Mouse (Mus musculus) urinary bladder, postnatal 14 days (tissue): Measurements from ENCODE around the gene Zbtb44.
"Not testable (repeated sequence)": the region's sequence is repeated elsewhere in the genome, so short reads cannot be mapped to it uniquely, and the experiment has no call there.

Experiments
- DNase-seq: peaks from one replicate; pipeline ENCODE4 v3.0.0; 2021; ENCODE audit warnings: low spot score

The Zbtb44 gene

DNA sequence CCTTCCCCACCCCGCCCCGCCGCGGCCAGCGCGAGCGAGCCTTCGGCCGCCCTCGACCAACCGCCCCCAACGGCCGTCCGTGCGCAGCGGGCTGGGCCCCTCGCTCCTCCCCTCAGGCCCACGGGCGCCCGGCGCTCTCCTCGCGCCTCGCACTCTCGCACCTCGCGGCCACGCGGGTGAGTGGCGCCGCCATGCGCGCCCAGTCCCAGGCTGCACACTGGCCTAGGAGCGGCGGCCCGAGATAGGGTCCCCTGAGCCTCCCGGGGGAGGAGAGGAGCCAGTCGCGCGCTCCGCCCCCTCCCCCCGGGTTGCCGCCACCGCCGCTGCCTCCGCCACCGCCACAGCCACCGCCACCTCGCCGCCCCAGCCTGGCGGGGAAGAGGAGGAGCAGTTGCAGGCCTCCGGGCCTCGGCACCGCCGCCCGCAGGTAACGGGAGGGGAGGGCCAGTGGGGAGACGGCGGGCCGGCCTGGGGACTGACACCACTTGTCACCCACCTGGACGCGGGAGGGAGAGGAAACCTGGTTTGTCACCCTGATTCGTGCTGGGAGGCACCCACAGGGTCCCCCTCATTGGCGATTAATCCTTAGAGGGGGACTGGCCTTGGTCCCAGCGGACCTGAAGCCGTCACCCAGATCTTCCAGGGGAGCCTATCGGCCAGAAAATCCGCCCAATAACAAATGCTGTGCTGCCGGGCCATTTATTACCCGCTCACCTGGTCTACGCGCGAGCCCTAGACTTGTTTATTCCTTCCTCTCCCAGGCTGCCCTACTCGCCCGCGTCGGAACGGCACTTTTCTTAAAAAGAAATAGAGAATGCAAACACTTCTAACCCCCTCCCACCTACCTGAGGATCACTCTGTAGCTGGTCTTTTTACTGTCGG is at the start of gene Zbtb44:
TSS of gene Zbtb44 (plus strand) at position 113 of the 882 bp plus-strand sequence.
- peak; percentile 67 for DNase-seq

DNA sequence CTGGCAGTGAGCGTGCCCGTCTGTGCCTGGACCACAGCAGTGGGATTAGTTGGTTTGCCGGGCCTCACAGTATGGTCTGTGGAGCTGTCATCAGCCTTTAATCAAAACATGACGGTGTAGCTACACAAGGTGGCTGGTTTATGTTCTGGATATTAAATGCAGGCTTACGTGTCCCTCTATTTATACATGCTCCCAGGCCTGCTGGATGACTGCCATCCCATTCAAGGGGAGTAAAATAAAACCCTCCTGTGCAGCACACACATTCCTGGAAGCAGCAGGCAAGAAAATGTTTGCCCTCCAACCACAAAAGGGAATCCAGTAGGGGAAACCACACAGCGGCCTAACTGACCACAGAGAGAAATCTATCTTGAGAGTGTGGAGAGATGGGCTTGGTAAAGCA is 44.7 kb upstream of the Zbtb44 start:
- DNase-seq = no peak

DNA sequence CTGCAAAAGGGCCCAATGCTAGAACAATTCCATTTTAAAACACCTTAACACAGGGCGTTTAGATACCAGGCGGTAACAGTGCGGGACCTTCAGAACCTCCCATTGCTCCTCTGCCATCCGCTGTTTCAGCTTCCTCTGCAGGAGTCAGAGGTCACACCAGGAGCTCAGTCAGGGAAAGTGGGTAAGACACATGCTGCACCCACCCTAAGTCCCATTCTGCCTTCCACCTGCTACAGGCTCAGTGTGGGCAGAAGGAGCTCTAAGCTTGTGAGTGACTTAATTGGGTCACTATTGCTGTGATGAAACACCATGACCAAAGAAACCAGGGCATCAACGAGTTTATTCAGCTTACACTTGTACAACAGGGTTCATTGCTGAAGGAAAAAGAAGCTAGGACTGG is 37.3 kb upstream of the Zbtb44 start:
- DNase-seq = no peak

DNA sequence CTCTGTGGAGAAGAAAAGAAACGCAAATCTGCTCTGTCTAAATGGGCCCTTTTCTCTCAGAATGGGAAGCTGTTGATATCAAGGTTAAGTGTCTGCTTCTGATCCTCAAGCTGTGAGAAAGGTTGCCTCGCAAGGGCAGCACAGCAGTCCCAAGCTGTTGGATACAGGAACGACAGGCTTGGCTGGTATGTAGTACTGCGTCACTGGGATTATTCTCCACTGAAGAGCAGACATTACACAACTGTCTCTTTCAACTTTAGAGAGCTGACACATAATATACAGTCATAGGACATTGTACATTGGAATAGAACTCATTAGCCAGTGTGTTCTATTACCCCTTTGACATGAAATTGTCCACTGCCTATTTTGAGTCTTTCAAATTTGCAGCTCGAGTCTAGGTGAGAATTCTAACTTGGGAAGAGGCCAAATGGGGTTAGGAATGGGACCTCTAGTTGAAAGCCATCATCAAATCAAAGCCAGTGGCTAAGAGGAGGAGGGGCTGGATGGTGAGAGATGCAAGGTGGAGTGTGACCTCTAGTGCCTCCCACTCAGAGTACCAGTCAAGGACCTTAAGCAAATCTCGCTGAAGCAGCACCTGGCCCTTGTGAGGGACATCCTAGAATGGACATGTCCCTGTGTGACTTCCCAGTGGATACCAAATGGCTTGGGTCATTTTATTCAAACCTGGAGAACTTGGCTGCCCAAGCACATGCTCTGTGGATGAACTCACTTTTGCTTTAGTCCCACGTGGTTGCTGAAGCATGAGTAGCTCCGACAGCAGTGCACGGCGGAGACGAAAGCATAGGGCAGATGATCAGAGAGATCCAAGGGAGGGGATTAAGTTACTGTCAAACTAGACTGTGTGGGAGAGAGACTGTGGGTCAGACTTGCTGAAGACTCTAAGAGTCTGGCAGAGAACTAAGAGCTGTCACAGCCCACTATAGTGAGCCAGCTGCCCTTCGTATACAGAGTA is 33.6 kb upstream of the Zbtb44 start:
- DNase-seq = peak; percentile 11

DNA sequence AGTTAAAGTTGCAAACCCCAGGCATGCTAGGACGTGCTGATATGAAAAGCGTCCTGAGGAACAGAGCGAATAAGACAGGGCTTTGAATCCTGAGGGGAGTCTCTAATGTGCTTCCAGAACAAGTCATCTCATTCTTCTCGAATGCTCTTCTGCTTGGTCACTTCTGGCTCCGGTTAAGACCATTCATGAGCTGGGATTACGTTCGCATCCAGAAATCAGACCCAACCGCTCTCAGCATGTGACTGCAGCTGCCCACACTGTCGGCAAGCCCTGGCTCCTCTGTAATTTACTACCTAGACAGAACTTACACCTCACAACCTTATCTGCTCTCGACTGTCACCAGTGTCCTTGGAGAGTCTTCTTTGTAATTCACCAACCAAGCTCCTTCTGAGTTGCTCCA is 29.8 kb upstream of the Zbtb44 start:
- no peak for DNase-seq

DNA sequence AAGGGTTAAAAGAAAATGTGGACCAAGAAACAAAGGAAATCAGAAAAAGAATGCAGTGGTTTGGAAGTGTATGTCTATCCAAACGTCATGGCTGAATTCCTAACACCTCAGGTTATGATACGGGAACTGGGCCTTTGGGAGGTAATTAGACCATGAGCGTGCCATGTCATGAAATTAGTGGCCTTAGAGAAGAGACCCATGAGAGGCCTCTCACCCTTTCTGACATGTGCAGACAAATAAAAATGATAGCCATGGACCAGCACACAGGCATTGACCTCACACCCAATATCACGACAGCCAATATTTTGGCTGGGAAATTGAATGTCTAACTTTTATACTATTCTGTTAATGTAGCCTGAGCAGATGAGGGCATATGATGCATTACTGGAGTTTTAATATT is 27.9 kb upstream of the Zbtb44 start:
- no peak for DNase-seq

DNA sequence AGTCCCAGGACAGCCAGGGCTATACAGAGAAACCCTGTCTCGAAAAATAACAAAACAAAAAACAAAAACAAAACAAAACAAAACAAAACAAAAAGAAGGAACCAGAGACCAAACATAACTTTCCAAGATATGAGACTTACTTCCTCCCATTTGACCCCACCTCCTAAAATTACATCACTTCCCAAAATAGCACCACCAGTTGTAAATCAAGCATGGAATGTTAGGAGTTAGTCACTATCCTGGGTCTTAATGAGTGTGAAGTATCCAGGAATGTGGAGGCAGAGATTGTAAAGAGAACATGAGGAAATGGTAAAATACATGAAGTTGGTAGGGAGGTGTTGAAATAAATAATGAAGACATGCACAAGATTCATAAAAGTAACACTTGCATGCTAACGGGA is 21.1 kb upstream of the Zbtb44 start:
- DNase-seq = no peak

DNA sequence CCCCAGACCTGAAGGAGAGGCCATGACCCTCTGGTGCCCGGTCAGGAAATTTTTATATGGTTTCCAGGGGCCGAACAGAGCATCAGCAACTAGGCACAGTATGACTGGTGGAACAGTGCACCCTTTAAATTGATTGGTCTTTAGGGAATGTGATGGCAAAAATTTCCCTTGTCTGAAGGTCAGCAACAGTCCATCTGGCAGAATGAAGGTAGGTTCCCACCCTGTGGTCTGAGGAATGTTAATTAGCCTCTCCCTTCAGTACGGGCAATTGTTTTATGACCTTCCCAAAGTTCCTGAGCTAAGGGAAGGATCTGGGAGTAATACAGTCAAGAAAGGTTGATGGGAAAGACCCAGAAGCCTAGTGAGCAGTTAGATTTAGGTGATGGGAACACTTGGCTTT is 20.4 kb upstream of the Zbtb44 start:
- DNase-seq = no peak

DNA sequence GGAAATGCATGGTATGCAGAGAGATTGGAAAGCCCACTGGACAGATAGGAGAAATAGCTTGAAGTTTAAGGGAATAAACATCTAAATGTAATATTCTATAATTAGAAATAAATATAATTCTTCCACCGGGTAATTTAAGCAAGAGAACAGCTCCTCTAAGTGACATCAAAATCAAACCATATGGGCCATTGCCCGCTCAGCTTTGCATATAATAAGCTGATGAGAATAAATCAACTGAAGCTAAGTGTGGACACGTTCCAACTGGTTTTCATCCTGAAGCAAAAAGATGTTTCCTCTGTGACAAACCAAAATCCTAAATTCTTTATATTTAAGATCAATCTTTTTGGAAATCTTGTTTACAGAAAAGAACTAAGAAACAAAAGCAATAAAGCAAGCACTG is 19.7 kb upstream of the Zbtb44 start:
- DNase-seq = no peak

DNA sequence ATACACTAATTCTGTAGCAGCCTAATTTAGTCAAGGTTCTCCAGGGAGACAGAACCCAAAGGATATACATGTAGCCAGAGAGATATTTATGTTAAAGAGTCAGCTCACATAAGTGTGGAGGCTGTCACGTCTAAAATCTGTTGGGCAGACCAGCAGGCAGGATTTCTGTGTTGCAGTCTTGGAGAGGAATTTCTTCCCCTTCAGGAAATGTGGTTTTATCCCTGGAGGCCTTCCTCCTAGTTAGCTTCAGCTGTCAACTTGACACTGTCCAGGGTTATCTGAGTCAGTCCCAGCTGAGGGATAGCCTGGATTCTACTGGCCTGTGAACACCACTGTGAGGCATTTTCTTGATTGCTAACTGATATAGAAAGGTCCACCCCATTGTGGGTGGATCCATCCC is 18.9 kb upstream of the Zbtb44 start:
- DNase-seq = no peak

DNA sequence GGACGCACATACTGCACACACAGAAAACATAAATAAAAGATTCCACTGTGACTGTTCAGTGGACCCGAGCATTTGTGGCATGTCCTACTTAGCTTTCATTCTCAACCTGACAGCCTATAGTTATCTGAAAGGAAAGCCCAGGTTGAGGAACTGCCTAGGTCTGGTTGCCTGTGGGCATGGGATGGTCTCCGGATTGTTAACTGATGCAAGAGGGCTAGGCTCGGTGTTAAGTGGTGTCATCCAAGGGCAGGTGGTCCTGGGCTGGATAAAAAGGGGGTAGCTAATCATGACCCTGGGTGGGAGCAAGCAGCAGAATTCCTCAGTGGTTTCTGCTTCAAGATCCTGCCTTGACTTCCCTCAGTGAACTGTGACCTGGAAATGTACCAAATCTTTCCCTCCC is 17.8 kb upstream of the Zbtb44 start:
- no peak for DNase-seq

DNA sequence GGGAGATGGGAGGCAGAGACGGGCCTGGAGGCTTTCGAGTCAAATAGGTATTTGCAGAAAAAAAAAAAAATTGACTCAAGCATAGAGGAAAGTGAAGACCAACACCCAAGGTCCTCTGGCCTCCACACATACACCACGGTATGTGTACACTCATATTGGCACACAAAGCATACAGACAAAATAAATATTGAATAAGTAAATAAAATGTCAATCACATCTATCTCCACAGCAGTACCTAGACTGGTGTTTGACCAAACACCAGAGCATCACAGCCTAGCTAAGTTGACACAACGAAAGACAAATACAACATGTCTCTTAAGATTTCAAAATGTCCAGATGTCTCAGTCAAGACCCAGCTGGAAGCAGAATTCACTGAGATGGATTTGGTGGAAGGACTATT is 17.0 kb upstream of the Zbtb44 start:
- DNase-seq = no peak

DNA sequence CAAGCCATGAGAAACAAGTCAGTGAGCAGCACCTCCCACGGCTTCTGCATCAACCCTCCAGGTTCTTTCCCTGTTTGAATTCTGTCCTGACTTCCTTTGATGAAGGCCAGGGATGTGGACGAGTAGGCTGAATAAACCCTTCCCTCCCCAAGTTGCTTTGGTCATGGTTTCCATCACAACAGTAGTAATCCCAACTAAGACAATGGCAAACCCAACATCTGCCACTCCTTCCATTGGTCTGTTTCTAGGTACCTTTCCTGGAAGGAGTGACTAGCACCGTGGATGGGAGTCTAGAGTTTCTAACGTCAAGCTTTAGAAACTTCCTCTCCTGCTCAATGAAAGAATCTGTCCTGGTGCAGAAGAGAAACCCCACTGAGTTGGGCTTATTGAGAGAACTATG is 12.8 kb upstream of the Zbtb44 start:
- DNase-seq = no peak

DNA sequence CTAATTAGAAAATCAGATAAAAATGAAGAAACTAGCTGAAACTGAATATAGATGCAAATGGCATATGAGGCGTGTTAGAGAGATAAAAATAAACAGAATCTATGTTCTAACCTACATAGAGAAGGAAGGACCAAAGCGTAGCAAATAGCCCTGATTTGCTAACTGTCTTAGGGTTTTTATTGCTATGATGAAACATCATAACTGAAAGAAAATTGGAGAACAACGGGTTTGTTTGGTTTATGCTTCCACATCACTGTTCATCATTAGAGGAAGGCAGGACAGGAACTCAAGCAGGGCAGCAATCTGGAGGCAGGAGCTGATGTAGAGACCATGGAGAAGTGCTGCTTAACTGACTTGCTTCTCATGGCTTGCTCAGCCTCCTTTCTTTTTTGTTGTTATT is 12.3 kb upstream of the Zbtb44 start:
- no peak for DNase-seq

DNA sequence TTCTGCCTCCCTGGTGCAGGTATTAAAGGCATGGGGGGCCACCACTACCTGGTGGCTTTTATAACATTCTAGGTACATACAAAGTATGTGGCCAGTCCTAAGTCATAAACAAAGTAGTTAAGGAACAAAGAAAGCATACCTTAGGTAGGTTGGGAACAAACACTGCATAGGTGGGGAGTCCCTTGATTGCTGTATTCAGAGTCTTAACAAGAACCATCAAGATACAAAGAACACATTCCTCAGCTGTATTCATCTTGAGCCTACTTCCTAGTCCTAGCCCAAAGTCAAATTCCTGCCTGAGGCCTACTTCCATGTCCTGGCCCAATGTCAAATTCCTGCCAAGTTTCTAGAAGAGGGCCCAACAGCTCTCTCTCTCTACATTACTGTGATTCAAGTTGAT is 11.7 kb upstream of the Zbtb44 start:
- DNase-seq = no peak

DNA sequence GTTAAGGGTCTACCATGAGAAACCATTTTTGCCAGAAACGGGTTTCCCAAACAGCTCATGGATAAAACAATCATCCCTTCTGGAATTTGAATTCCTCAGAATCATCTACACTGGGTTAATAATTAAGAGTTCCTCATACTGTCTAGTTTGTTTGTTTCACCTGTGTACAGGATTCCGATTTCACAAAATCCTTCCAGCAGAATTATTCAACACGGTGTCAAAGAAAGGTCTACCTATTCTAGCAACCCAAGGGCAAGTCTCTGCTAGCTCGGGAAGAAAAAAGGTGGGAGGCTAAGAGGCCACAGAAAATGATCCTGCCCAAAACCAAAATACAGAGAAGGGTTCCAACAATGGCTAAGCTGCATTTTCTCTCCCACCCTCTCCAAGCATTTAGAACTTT is 2.2 kb upstream of the Zbtb44 start:
- DNase-seq = no peak

DNA sequence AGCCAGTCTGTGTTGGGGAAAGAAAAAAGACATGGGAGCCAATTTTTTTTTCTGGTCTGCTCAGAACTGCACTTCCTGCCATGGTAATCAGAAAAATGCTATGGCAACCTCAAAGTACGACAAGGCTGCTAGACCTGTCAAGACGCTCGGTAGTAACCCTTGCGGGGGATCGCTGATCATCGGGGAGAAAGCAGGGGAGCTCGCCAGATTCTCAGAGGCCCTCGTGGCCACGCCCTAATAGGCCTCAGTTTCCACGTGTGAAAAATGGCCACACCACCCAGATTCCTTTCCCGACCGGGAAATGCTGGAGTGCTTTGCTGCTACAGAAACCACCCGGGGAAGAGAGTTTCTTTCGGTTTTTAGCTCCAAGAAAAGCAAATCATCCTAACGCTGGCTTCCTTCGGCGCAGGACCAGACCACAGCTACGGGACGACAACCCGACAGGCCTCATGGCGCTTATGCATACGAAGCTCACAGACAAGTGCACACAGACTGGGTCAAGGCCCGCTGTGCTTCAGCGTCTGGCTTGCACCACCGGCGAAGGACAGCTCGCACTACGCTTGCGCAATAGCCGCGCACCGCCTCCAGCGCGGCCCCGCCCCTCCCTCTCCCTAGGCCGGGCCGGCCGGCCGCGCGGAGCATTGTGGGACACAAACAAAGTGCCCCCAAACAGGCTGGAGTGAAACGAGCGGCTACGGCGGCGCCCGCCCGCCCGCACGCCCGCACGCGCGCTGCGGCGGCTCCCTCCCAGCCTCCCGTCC is 513 bp upstream of the Zbtb44 start:
- DNase-seq = peak; percentile 97

DNA sequence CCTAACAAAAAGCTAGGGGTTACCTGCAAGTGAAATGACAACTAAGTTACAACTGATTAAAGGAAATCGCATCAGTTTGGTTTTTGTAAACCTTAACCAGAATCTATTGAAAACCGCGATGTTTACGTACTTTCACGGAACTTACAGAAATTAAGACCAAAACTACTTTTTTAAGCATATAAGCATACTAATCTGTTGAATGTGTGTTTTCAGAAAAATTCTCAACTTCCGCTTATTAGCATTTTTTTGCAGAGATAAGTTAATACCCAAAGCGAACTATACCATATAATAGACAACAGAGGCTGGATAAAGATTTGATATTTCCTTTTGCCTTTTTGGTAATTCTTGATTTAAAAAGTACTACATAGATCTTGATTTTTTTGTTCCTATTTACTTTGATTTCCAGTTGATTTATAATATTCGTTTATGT is 985 bp downstream of the Zbtb44 start:
- DNase-seq = no peak

DNA sequence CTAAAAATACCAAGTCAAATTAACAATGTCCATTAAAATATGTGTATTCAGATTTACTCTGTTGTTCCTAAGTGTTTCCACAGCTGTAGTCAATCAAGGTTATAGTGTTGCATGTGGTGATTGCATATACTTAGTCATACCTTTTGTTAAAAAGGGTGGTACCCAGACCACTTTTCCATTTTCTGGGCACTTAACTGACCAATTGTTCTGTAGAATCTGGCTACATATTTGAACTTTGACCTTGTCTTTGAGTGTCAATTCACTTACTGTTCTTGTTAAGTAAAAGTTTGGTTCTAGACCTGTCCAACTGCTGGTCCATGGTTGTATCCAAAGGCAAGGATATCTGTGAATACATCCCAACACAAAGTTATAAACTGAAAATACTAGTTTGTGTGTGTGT is 2.1 kb downstream of the Zbtb44 start:
- DNase-seq = no peak

DNA sequence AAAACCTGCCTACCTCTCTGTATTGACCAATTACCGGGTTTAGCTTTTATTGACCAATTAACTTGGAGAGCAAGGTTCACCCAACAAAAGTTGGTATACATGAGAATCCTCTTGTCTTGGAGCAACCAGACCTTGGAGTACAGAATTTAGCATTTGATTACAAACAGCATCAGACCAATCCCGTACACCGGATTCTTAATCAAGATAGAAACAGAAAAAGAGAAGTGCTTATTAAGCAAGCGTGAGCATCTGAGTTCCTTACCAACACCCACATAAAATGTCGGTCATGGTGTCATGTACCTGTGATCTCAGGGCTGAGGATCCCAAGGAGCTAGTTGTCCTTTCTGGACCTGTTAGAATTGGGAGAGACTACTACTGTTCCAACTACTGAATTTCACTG is 19.8 kb downstream of the Zbtb44 start:
- no peak for DNase-seq

DNA sequence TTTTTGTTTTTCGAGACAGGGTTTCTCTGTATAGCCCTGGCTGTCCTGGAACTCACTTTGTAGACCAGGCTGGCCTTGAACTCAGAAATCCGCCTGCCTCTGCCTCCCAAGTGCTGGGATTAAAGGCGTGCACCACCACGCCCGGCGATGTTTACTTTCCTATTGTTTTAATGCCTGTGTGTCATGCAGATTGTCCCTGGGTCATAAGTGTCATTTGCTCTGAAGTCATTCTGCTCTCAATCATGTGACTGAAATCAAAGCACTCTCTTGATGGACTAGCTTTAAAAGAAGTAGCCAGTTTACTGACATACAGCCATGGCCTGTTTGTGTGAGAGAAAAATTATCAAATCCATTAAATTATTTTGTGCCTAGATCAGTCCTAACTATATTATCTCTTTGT is 21.1 kb downstream of the Zbtb44 start:
- DNase-seq = not testable (repeated sequence)

DNA sequence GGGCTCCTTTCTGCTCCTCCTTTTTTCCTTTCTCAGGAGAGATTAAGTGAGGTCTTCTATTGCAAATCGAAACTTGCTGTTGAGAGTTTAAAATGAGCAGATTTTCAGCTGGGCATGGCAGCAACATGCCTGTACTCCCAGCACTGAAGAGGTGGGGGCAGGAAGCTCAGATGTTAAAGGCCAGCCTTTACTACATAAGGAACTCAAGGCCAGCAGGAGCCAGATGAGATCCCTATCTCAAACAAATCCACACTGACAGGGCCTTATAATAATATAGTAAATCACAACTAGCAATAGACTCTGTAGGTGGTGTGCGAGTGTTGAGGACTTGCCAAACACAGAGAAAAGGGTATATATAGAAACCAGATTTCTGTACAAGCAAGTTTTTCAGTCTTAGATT is 28.3 kb downstream of the Zbtb44 start:
- no peak for DNase-seq
